Mouse (Mus musculus) embryo, embryonic 10 days (tissue): Measurements from ENCODE around the gene Sgsm1.

Experiments used
- DNase-seq: peaks from one replicate; pipeline ENCODE4 v3.0.0-alpha.2; 2015; ENCODE audit warnings: low spot score

Gene Sgsm1

GRCm38 (mm10) chr5:113216328-113216960, 94.1 kb downstream of the Sgsm1 start:
- no peak for DNase-seq

GRCm38 (mm10) chr5:113215610-113216011, 95.0 kb downstream of the Sgsm1 start:
- DNase-seq, result no peak

DNA sequence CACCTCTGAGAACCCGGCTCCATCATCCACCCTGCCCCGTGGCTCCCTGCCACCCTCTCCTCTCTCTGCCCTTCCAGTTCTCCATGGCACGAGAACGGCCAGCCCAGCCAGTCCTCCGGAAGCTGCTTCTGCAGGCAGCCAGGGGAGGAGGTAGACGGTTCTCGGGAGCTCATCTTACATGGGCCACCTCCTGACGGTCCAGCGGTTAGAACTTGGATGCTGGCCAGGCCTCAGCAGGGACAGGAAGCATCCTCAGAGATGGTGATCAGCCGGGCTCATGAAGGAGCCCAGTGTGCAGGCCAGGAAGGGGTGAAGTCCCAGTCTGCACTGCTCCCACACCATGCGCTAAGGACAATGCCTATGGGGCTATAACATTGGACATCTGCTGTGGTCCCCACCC, 96.1 kb downstream of the Sgsm1 start:
- no peak for DNase-seq

DNA sequence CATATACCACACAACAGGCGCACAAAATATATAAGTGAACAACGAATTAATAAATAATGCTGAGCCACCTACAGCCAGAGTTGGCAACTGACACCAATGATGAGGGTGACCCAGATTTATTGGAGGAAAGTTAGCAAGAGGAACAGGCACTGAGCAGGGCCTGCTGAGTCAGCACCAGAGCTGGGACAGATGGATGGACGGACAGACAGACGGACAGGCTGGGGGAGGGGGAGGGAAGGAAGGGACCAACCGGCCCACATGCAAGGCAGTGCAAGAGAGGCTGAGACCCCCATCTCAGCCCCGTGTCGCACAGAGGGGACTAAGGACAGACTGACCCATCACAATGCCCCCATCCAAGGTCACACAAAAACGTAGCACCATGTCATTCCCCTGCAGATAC, 96.5 kb downstream of the Sgsm1 start:
- no peak for DNase-seq

DNA sequence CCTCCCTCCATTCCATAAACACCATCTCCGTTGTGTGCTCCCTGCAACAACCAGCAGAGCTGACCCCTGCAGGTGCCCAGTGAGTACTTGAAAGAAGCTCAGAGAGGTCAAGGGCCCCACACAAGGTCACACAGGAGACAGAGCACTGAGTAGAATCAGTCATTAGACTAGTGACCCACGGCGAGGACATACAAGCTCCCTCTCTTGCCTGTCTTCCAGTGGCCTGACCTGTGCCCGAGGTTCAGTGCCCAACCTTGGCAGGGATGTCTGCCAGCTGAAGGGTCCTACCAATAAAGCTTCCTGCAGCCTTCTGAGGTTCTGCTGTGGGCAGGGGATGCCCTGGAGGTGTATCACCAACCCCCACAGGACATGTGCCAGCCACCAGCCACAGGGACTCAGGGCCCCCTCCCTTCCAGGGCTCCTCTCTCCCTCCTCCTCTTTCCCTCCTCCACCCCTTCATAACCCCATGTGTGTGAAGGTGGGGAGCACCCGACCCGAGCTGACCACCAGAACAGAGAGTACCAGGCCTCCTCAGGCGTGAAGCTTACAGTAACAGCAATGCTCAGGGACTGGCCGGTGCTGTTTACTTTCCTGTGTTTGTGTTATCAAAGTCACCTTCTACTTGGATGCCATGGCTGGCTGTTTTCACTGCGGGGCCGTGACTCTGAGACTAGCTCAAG, 98.3 kb downstream of the Sgsm1 start:
- no peak for DNase-seq

DNA sequence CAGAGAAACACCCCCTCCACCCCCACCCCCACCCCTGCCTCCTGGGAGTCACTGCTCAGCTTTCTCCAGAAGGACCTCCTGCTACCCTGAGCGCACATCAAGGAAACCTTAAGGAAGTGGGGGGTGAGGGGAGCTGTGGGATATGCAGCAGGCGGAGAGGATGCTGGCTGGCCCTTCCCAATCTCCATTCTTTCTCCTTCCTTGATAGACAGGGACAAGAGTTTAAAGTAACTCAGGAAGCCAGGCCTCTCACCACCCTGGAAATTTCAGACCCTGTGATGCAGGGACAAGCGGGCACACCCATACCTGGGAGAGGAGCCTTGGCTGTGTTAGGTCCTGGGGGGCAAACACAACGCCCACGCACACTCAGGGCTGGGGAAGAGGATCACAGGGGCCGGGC, 100.3 kb downstream of the Sgsm1 start:
- DNase-seq, result no peak

GRCm38 (mm10) chr5:113209898-113210297, 100.7 kb downstream of the Sgsm1 start:
- DNase-seq, result no peak

DNA sequence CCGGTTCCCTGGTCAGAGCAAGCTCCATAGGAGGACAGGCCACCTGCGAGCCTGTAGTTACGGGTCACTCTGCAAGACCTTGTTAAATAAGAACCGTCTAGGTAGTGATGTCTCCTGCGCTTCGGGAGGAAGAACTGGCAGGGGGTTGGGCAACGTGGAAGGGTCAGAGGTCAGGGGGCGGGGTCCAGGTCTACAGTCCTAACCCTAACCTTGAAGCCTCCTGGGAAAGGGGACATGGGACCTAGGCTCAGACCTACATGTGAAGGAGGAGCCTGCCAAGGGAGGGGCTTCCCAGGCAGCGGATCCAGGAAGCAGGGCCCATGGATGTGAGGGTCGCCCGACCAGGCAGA, 101.2 kb downstream of the Sgsm1 start:
- no peak for DNase-seq

DNA sequence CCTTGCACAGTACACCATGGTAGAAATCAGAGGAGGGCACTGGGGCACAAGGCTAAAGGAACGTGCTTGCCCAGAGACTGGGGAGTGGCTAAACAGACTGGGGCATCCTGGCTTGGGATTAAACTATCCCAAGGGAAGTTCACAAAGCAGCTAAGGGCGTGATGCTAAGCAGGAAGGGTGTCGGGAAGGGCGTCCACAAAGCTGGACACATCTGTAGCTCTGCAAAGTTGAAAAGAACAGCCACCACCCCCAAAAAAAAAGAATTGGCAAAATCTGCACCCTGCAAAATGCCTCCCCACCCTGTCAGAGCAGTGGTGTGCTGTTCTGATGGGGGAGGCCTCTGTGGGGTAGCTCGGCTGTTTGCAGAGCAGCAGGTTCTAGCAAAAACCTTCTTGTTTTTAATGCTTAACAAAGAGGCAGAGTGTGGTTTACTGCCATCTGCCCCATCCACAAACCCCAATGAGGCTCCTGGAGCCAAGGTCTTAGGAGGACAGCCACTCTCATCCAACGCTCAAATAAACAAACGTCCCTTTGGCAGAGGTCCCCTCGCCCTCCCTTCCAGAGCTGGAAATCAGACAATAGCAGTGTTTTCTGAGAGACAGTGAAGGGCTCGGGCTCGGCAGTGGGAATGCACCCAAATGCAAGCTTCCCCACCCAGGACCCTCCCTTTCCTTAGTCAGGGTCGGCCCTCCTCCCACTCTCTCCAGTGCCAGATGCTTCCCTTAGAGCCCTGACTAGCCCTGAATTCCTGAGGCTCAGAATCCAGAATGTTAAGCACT, 101.8 kb downstream of the Sgsm1 start:
- no peak for DNase-seq

DNA sequence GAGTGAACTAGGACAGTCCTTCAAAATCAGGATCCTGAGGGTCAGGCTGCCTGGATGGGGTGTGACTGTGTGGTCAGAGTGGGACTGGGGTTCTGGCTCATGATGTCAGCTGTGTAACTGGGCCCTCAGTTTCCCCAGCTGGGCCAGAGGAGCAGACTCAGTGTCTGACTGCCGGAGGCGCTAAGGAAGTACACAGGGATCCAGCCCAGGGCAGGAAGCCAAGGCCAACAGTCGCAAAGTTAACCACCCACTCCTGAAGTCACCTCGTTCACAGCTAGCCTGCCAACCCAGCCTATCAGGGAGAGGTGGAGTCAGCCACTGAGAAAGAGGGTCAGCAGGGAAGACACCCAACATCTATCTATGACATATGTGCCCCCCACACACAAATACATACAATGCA, 102.5 kb downstream of the Sgsm1 start:
- DNase-seq, result no peak

DNA sequence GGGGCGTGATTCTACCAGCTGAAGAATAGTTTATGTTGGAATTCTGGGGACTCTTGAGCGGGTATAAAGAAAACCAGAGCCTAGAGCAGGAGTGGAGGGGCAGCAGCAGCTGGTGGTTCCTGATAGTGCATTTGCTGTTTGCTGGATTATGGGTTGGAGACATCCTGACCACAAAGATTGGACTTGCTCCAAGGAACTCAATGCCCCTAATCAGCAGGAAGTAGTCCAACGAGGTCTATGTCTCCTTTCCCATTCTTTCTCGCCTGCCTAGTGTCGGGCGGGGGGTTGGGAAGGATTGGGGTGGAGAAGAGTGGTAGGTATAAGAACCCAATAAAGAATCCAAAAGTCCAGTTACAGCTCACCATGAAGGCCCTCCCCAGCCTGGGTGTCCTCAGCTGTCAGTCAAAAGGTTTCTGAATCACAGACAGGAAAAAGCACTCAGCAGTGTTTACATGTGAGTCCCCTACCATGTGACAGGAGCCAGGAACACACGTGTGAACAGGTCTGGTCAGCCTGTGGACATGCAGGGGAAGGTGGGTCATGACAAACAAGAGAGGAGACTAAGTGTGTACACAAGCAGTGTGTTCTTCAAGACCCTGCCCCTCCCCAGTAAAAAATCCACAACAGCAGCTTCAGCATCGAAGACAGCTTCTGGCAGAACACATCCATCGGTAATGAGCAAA, 103.8 kb downstream of the Sgsm1 start:
- no peak for DNase-seq

- no peak for DNase-seq
Measured at GRCm38 (mm10) chr5:113204193-113204592, 106.4 kb downstream of the Sgsm1 start.

GRCm38 (mm10) chr5:113199772-113200134, 110.8 kb downstream of the Sgsm1 start:
- no peak for DNase-seq

DNA sequence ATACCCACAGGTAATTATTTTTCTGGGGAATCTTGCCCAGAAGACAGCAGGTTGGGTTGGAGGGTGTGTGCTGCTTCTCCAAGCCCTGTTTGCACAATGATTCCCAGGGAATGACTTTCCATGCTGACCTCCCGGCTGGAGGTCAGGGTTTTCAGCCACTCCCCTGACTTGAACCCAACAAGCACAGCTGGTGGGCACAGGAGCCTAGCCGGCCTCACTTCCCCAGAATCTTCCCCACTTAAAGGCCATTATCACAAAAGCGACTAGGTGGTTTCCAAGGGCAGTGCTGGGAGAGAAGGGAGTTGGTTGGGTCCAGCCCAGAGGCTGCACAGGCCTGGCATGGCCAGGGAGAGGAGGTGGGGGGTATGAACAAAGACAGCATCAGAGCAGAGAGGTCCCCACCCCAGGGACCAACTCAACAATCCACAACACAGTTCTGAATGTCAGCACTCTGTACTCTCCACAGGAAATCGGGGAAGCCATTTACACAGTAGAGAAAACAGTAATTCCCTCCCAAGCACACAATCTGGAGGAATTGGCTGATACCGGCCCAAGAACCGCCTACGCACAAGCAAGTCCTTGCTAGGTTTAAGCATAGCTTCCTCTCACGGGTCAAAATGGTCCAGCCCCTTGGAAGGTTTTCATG, 111.3 kb downstream of the Sgsm1 start:
- no peak for DNase-seq

DNA sequence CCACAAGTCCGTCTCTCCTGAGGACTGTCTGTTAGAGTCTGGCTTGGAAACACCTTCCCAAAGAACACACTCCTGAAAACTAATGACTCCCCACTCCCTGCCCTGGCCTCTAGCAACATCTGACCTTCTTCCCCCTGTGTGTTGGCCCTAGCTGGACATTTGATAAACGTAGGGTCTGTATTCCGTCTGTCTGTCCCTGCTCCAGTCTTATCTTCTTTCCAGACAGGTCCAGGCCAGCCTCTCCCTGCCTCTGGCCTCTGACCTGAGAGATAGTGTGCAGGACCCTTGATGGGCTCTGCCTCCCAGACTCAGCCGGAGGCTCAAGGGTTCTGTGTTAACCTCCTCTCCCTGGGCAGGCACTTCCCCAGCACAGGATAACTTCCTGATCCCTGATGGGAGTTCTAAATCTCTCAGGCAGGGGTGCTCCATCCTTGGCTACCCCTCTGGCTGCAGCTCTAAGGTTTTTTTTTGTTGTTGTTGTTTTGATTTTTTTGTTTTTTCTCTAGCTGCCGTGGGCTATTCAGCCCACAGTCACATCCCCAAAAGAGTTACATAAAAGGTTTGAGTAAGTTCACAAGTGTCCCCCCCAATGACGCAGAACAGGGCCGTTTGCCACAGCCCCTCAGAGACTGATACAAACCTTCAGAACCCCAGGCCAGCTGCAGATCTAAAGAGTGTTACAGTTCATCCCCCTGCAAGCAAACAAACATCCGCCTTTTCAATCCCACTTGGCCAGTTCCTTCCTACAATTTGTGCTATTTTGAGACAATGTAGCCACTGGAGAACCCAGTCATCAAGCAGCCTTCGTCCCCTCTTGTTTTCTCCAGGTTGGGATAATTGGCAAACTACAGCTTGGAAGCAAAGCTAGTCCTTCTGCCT, 113.4 kb downstream of the Sgsm1 start:
- no peak for DNase-seq

DNA sequence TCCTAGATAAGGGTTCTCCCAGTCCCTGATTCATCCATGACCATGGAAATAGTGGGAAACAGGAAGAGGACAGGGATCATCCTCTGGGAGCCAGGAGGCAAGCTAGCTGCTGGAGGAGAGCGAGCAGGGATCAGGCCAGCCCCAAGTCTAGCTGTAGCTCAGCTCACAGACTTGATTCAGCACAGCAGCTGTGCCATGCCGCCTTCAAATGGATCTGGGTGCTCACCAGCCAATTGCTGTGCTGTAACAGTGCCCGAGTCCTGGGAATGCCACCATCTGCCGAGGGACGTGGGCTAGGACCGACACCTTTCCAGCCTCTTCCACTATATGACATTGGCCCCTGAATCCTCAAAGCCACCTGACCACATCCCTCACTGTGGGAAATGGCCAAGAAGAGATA, 114.7 kb downstream of the Sgsm1 start:
- DNase-seq, result no peak

DNA sequence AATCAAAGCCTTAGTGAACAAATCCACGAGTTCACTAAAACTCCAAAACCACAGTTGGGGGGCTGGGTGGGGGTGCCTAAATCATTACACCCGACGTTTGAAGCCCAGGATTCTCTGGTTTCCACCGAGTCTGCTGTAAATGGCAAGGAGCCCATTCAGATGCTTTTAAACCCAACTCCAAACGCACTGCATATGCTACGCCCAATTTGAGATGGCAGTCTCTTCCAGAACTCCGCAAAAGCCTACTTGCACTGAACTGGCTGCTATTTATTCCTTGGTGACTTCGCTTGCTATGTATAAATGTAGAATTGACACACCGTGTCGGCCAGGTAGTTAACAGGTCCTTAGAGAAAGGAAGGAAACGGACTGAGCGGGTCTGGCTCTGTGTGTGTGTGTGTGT, 115.1 kb downstream of the Sgsm1 start:
- no peak for DNase-seq

- no peak for DNase-seq
Measured at GRCm38 (mm10) chr5:113193762-113194161, 116.8 kb downstream of the Sgsm1 start.
